Mouse (Mus musculus): ENCODE measurements around the gene Elovl3.

GRCm38 (mm10) chr19:46152127-46152803 lies 20.6 kb downstream of the Elovl3 start, which contains the start of gene Gbf1:
- TF ChIP-seq CTCF (conservative IDR thresholded peaks at IDR 0.05; ENCODE audit: low read length) (no peak), NANOG (IDR thresholded peaks at IDR 0.05; ENCODE audit: borderline replicate concordance, low read length) (no peak), POU5F1 (IDR thresholded peaks at IDR 0.05; ENCODE audit: borderline replicate concordance, low read length) (no peak)

Measured in E14TG2a.4 (cell line).